Mouse (Mus musculus): ENCODE measurements around the gene Det1.

DNA sequence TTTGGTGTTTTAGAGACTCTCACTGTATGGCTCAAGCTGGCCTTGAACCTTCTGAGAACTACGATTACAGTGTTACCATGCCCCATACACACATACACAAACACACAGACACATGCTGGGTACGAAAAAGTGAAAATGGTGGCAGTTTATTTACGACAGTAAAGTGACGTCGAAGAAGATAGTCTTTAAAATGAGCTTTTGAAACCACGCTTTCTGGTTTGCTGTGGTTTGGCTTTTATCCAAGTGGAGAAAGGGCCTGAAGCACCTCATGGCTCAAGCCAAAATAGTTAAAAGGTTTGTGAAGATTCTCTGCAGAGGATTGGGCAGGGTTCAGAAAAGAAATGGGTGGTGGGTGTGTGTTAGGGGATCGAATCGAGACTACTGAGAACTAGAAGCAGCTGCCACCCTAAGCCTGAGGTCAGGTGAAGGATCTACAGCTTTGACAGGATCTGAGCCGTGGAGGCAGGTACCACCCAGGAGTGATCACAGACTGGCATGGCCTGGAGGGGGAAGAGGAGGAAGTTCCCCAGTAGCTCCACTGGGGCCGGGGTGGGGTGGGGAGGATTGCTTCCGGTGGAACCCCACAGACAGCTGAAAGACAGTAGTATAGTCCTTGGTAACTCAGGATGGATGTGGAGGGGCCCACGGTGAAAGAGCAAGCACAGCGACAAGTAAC lies 53.0 kb downstream of the Det1 start:
- TF ChIP-seq CTCF (IDR thresholded peaks at IDR 0.05) (no peak), EP300 (IDR thresholded peaks at IDR 0.05) (no peak)

All from lung, postnatal 0 days (tissue).